Mouse (Mus musculus) hindbrain, embryonic 12.5 days (tissue): ENCODE results near the gene Cdc5l. TPM values are rescaled to one million over a fixed set of nuclear protein-coding genes. Genes with fewer than 3 reads are reported as not detected.

ENCODE experiments used
- ATAC-seq: fragments of 200-750 bp; cut with Nextera tagmentation; 2 replicates; pipeline ENCODE4 v1.8.0; 2017; ENCODE audit warnings: moderate TSS enrichment; ENCODE audit not compliant: low FRiP score
- H3K27ac ChIP-seq: fragments of 300-500 bp; sonication (generic); 2 replicates; pipeline ENCODE4 v1.5.1; 2016; ENCODE audit warnings: mild to moderate bottlenecking
- H3K27me3 ChIP-seq: fragments of 300-500 bp; sonication (generic); 2 replicates; pipeline ENCODE4 v1.6.1; 2016; ENCODE audit warnings: mild to moderate bottlenecking
- H3K36me3 ChIP-seq: fragments of 300-500 bp; sonication (generic); 2 replicates; pipeline ENCODE4 v1.6.1; 2016; ENCODE audit warnings: mild to moderate bottlenecking
- H3K4me1 ChIP-seq: fragments of 300-500 bp; sonication (generic); 2 replicates; pipeline ENCODE4 v1.6.1; 2016
- H3K4me2 ChIP-seq: fragments of 300-500 bp; sonication (generic); replicated peaks from 2 replicates; pipeline ENCODE4 v1.6.1; 2016; ENCODE audit warnings: mild to moderate bottlenecking
- H3K4me3 ChIP-seq: fragments of 300-500 bp; sonication (generic); 2 replicates; pipeline ENCODE4 v1.5.1; 2016; ENCODE audit warnings: mild to moderate bottlenecking
- H3K9ac ChIP-seq: fragments of 300-500 bp; sonication (generic); 2 replicates; pipeline ENCODE4 v1.6.1; 2016; ENCODE audit warnings: mild to moderate bottlenecking, moderate library complexity
- H3K9me3 ChIP-seq: fragments of 300-500 bp; sonication (generic); replicated peaks from 2 replicates; pipeline ENCODE4 v1.6.1; 2016; ENCODE audit warnings: mild to moderate bottlenecking
- WGBS: fragments of 180-500 bp; shearing (Covaris S2); methylation state at CpG from one replicate; pipeline ENCODE4 v1.1.7; 2016; 5-methylcytosine and 5-hydroxymethylcytosine counted together
- polyA plus RNA-seq: library from polyadenylated mRNA; unstranded; fragments of >200 nt; fragmentation: Nextera tagmentation; extraction: Ambion mirVana; gene quantifications from 2 replicates; pipeline ENCODE4 v1.2.1, GENCODE M21; 2016

Gene Cdc5l
- polyA plus RNA-seq, 1 experiment from 2014 or later = 75.2 TPM

GRCm38 (mm10) chr17:45356431-45356830 is 77.1 kb downstream of the Cdc5l start:
- Histone ChIP-seq H3K27me3 (no peaks in the 10 kb centered on the region), H3K36me3 (no peaks in the 10 kb centered on the region), H3K27ac (no peak overlapping the region), H3K4me2 (no peak overlapping the region), H3K4me1 (no peaks in the 10 kb centered on the region), H3K9ac (no peak overlapping the region), H3K4me3 (no peak overlapping the region), H3K9me3 (no peaks in the 10 kb centered on the region)
- WGBS = 85% methylated on average over 9 of the region's 9 CpGs
- ATAC-seq = no peak

GRCm38 (mm10) chr17:45347951-45348350 is 85.6 kb downstream of the Cdc5l start:
- H3K27ac ChIP-seq = no peak overlapping the region
- H3K36me3 ChIP-seq = no peaks in the 10 kb centered on the region
- no peak overlapping the region for H3K4me3 ChIP-seq
- H3K9ac ChIP-seq = no peak overlapping the region
- no peaks in the 10 kb centered on the region for H3K4me1 ChIP-seq
- no peak for ATAC-seq
- H3K9me3 ChIP-seq = 0 out of 2 replicates have a peak, but pooled peaks cover 8% of the 10 kb centered on the region
- H3K27me3 ChIP-seq = no peaks in the 10 kb centered on the region
- 92% methylated on average over 4 of the region's 4 CpGs for WGBS
- no peak overlapping the region for H3K4me2 ChIP-seq

Other genes starting within 250 kb of the Cdc5l start
- gene Spats1, start 41.7 kb upstream of the Cdc5l start, polyA plus RNA-seq = 0.62 and 1.4 TPM in 2 replicates
- 23.0 and 23.4 TPM in 2 replicates for gene Aars2, start 73.1 kb upstream of the Cdc5l start, polyA plus RNA-seq
- gene Tcte1, start 89.7 kb upstream of the Cdc5l start, polyA plus RNA-seq = 2.3 and 3.2 TPM in 2 replicates
- 12.3 and 13.0 TPM in 2 replicates for gene Tmem151b, start 115.9 kb upstream of the Cdc5l start, polyA plus RNA-seq
- gene Nfkbie, start 122.0 kb upstream of the Cdc5l start, polyA plus RNA-seq = 7.0 and 7.7 TPM in 2 replicates
- 90.6 and 92.4 TPM in 2 replicates for gene Slc35b2, start 130.1 kb upstream of the Cdc5l start, polyA plus RNA-seq
- gene Hsp90ab1, start 139.5 kb upstream of the Cdc5l start, polyA plus RNA-seq = 1,350 and 1,487 TPM in 2 replicates
- gene Slc29a1, start 165.9 kb upstream of the Cdc5l start, polyA plus RNA-seq = 44.4 and 47.2 TPM in 2 replicates
- 1.6 and 5.0 TPM in 2 replicates for gene Mymx, start 168.4 kb upstream of the Cdc5l start, polyA plus RNA-seq
- gene Capn11, start 225.6 kb upstream of the Cdc5l start, polyA plus RNA-seq = 1.4 and 2.4 TPM in 2 replicates